Mouse (Mus musculus) liver, adult 2 months (tissue): Measurements from ENCODE around the gene Sox5. TPM values are rescaled to one million over a fixed set of nuclear protein-coding genes. Genes with fewer than 3 reads are reported as not detected.

Source experiments
- DNase-seq: peaks from one replicate; pipeline ENCODE4 v3.0.0-alpha.2; 2011; ENCODE audit warnings: low read depth, low spot score; ENCODE audit errors: extremely low read depth
- H3K27ac ChIP-seq: fragments of 200-500 bp; replicated peaks from 2 replicates; pipeline ENCODE4 v1.5.1; 2012; ENCODE audit warnings: low read depth, mild to moderate bottlenecking, control low read depth, inconsistent platforms, low read length; ENCODE audit not compliant: insufficient read depth
- H3K27me3 ChIP-seq: fragments of 200-500 bp; 2 replicates; pipeline ENCODE4 v1.6.1; 2012; ENCODE audit warnings: mild to moderate bottlenecking, moderate library complexity, low read length, inconsistent platforms; ENCODE audit not compliant: control insufficient read depth, insufficient read depth
- H3K36me3 ChIP-seq: fragments of 200-500 bp; 2 replicates; pipeline ENCODE4 v1.6.1; 2012; ENCODE audit warnings: low read length, inconsistent platforms; ENCODE audit not compliant: control insufficient read depth, insufficient read depth
- H3K4me1 ChIP-seq: fragments of 200-500 bp; 2 replicates; pipeline ENCODE4 v1.6.1; 2011; ENCODE audit warnings: low read length; ENCODE audit not compliant: control insufficient read depth, insufficient read depth
- H3K4me3 ChIP-seq: fragments of 200-500 bp; 2 replicates; pipeline ENCODE4 v1.5.1; 2011; ENCODE audit warnings: low read depth, mild to moderate bottlenecking, control low read depth, low read length, moderate library complexity; ENCODE audit not compliant: insufficient read depth
- H3K79me2 ChIP-seq: fragments of 200-500 bp; 2 replicates; pipeline ENCODE4 v1.6.1; 2012; ENCODE audit warnings: inconsistent platforms, mild to moderate bottlenecking, low read length, moderate library complexity; ENCODE audit not compliant: control insufficient read depth, insufficient read depth
- H3K9ac ChIP-seq: fragments of 200-500 bp; 2 replicates; pipeline ENCODE4 v1.6.1; 2012; ENCODE audit warnings: low read depth, mild to moderate bottlenecking, control low read depth, inconsistent platforms, low read length
- CTCF ChIP-seq: fragments of 200-500 bp; IDR thresholded peaks from 2 replicates; pipeline ENCODE4 v1.5.1; 2011; ENCODE audit warnings: low read depth, low read length, control low read depth
- POLR2A ChIP-seq: fragments of 200-500 bp; IDR thresholded peaks from 2 replicates; pipeline ENCODE4 v1.6.1; 2011; ENCODE audit warnings: low read length, control low read depth; ENCODE audit not compliant: insufficient read depth; ENCODE audit errors: extremely low read depth
- WGBS: fragments of 180-500 bp; shearing (Covaris S2); methylation state at CpG from one replicate; pipeline ENCODE4 v1.1.7; 2018; 5-methylcytosine and 5-hydroxymethylcytosine counted together
- polyA plus RNA-seq: library from polyadenylated mRNA; depleted of rRNA; stranded (reverse); fragments of >200 nt; gene quantifications from 2 replicates; pipeline ENCODE4 v1.2.3, GENCODE M21; 2012
- total RNA-seq: library from RNA; depleted of rRNA; stranded (reverse); fragments of >200 nt; gene quantifications from 2 replicates; pipeline ENCODE4 v1.2.3, GENCODE M21; 2014

The Sox5 gene
- total and polyA plus RNA-seq, 2 experiments, result 7.5 to 31.6 TPM

DNA sequence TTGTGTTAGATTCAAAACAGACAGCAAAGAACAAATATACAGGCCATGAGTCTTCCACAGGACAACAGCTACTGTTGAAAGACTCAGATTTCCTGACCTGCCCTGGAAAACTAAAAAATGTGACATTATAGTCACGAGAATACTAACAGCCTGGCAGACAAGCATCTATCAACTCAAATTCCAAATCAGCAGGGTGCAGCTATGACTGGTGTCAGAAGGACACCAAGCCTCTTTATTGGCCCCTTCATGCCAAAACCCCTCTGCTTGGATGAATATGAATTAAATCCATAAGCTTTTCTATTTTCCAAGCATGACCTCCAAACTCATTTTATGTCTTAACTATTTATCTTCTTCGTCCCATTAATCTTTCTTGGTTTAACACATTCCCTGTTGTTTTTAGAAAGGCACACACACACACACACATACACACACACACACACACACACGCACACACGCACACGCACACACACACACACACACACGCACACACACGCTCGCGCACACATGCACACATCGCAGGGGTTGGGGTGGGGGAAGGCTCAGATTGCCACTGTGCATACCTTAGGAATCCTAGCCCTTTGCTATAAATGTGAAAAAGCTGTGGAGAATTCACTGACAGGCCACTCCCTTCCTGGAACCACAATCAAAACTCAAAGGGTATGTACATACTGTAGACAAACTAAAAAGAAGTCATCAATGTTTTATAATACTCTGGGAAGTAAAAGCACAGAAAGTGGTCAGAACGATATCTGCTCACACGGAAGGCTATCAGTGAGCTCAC, 612.9 kb downstream of the Sox5 start:
- whole genome bisulfite sequencing, result 86% methylated on average over 12 of the region's 12 CpGs
- peaks cover 2% of the 10 kb centered on the region for H3K4me1 ChIP-seq

DNA sequence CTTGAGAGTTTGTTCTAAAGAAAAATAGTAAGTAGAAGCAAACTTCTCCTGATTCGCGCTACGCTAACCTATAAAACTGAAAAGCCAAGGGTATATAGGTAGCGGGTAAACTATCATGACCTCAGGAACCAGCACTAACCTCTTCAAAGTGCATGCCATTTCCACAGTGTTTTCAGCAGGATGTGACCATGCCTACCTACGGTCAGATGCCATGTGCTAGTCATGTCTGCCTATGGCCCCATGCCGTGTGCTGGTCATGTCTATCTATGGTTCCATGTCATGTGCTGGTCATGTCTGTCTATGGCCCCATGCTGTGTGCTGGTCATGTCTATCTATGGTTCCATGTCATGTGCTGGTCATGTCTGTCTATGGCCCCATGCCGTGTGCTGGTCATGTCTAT, 614.7 kb downstream of the Sox5 start:
- Histone ChIP-seq H3K27me3 (no peaks in the 10 kb centered on the region), H3K9ac (no peak overlapping the region), H3K36me3 (no peaks in the 10 kb centered on the region), H3K4me1 (peaks cover 2% of the 10 kb centered on the region), H3K79me2 (peaks cover 8% of the 10 kb centered on the region; the same call in 1 of the 2 replicates), H3K4me3 (no peak overlapping the region), H3K27ac (no peak overlapping the region)
- 99% methylated on average over 7 of the region's 7 CpGs for WGBS
- TF ChIP-seq CTCF (no peak), POLR2A (no peak)
- no peak for DNase-seq

More for the DNA sequence above, 612.9 kb downstream of the Sox5 start:
- DNase-seq, result no peak
- H3K79me2 ChIP-seq, result peaks cover 11% of the 10 kb centered on the region; the same call in 1 of the 2 replicates
- TF ChIP-seq POLR2A (no peak), CTCF (no peak)
- H3K36me3 ChIP-seq, result no peaks in the 10 kb centered on the region
- H3K27ac ChIP-seq, result no peak overlapping the region
- no peaks in the 10 kb centered on the region for H3K27me3 ChIP-seq
- H3K9ac ChIP-seq, result no peak overlapping the region
- H3K4me3 ChIP-seq, result no peak overlapping the region

DNA sequence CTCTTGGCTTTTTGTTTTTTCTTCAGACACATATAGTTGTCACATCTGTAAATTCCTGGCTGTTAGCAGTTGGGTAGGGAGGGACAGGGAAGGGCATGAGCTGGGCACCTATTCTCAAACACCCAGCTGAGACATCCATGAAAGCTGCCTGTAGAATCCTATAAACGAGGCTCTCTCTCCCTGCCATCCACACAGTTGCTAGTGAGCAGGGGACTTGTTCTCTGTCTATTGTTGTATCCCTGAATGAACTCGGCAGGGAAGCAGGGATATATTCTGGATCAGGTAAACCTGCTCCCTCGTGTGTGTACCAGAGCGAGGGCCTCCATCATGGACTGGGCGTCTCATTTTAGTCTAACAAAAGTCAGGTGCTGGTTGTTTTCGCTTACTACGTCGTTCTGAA, 615.1 kb downstream of the Sox5 start:
- no peak for DNase-seq
- H3K27ac ChIP-seq, result no peak overlapping the region
- no peak for TF ChIP-seq CTCF
- no peak for TF ChIP-seq POLR2A

DNA sequence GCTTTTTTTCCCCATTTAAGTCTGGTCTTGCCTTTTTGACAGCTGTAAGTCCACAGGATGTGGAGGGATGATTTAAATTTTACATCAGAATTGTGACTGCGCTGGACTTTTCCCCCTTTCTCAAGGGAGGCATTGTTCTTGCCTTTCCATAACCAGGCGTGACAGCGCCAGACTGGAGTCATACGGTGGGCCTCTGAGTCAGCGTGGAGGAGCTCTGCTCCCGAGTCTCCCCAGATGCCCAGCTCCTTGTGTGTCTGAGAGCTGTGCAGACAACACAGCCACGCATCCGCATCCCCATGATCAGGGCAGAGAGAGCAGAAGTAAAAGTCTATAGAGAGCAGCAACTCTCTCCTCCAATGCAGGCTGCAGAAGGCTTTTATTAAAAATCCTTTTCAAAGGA, 615.7 kb downstream of the Sox5 start:
- Histone ChIP-seq H3K79me2 (peaks cover 14% of the 10 kb centered on the region; the same call in 1 of the 2 replicates), H3K36me3 (no peaks in the 10 kb centered on the region), H3K4me1 (peaks cover 2% of the 10 kb centered on the region), H3K9ac (no peak overlapping the region), H3K27ac (no peak overlapping the region), H3K4me3 (no peak overlapping the region), H3K27me3 (no peaks in the 10 kb centered on the region)
- TF ChIP-seq CTCF (no peak), POLR2A (no peak)
- DNase-seq, result no peak
- WGBS, result 81% methylated on average over 8 of the region's 8 CpGs

More for the DNA sequence above, 615.1 kb downstream of the Sox5 start:
- no peaks in the 10 kb centered on the region for H3K36me3 ChIP-seq
- no peak overlapping the region for H3K4me3 ChIP-seq
- peaks cover 9% of the 10 kb centered on the region; the same call in 1 of the 2 replicates for H3K79me2 ChIP-seq
- H3K27me3 ChIP-seq, result no peaks in the 10 kb centered on the region
- H3K9ac ChIP-seq, result no peak overlapping the region
- 89% methylated on average over 8 of the region's 8 CpGs for WGBS
- H3K4me1 ChIP-seq, result peaks cover 2% of the 10 kb centered on the region

DNA sequence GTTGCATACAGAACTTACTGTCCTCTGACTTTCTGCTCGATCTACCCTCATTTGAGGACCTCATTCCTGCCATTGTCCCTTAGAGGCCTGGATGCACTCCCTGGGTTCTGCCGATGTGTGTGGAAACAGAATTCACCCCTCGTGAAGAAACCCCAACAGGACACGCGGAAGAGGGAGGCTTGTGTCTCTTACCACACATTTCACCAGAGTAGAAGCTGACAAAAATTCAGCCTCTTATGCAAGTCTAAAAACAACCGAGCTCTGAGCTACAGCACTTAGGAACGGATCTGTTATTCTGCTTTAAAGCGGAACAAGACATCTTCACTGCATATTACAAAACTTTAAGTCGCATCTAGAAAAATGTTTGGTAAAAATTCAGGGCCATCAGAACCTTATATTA, 618.3 kb downstream of the Sox5 start:
- H3K9ac ChIP-seq, result no peak overlapping the region
- H3K27ac ChIP-seq, result no peak overlapping the region
- H3K36me3 ChIP-seq, result no peaks in the 10 kb centered on the region
- no peaks in the 10 kb centered on the region for H3K4me1 ChIP-seq
- no peaks in the 10 kb centered on the region for H3K27me3 ChIP-seq
- TF ChIP-seq CTCF (no peak), POLR2A (no peak)
- no peak overlapping the region for H3K4me3 ChIP-seq
- no peak for DNase-seq
- H3K79me2 ChIP-seq, result peaks cover 13% of the 10 kb centered on the region; the same call in 1 of the 2 replicates
- 95% methylated on average over 9 of the region's 9 CpGs for WGBS

DNA sequence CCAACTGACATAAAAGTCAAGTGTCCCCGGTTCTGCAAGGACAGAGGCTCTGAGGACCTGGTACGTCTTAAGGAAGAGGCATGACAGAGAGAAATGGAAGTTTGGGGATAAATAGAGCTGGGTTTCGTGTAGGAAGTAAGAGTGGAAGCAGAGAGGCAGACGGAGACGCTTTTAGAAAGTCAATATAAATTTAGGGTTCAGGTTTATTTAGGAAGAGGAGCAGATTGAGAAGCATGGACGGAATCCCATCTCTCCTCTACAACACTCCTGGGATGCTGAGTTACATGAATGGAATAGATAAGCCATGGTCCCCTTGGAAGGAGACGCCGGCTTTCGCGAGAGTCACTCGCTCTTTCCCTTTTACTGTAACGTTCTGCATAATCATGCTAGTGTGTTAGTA, 623.1 kb downstream of the Sox5 start:
- no peak overlapping the region for H3K4me3 ChIP-seq
- no peak for DNase-seq
- H3K27ac ChIP-seq, result no peak overlapping the region
- H3K79me2 ChIP-seq, result peaks cover 12% of the 10 kb centered on the region; the same call in 1 of the 2 replicates
- H3K36me3 ChIP-seq, result peaks cover 9% of the 10 kb centered on the region; the same call in 1 of the 2 replicates
- TF ChIP-seq POLR2A (no peak), CTCF (no peak)
- no peaks in the 10 kb centered on the region for H3K4me1 ChIP-seq
- no peak overlapping the region for H3K9ac ChIP-seq
- WGBS, result 94% methylated on average over 12 of the region's 12 CpGs
- no peaks in the 10 kb centered on the region for H3K27me3 ChIP-seq
